Mouse (Mus musculus) brown adipose tissue, adult 24 weeks (tissue): ENCODE data around the gene Cacna1c. TPM values are rescaled to one million over a fixed set of nuclear protein-coding genes. Genes with fewer than 3 reads are reported as not detected.

Experiments used
- H3K27ac ChIP-seq: fragments of 200-500 bp; replicated peaks from 2 replicates; pipeline ENCODE4 v1.5.1; 2012; ENCODE audit warnings: low read depth, mild to moderate bottlenecking, low read length
- H3K4me1 ChIP-seq: fragments of 200-500 bp; 2 replicates; pipeline ENCODE4 v1.6.1; 2012; ENCODE audit warnings: low read length, mixed read lengths; ENCODE audit not compliant: control insufficient read depth, insufficient read depth, insufficient read length
- H3K4me3 ChIP-seq: fragments of 200-500 bp; 2 replicates; pipeline ENCODE4 v1.5.1; 2012; ENCODE audit warnings: low read depth, mild to moderate bottlenecking, low read length, moderate library complexity; ENCODE audit not compliant: insufficient read depth
- polyA plus RNA-seq: library from polyadenylated mRNA; stranded (reverse); fragments of >200 nt; gene quantifications from 2 replicates; pipeline ENCODE4 v1.2.4, GENCODE M21; 2012; ENCODE audit not compliant: missing spikeins, insufficient read depth, insufficient read length

Gene Cacna1c
- polyA plus RNA-seq, 1 experiment = 0.48 TPM

DNA sequence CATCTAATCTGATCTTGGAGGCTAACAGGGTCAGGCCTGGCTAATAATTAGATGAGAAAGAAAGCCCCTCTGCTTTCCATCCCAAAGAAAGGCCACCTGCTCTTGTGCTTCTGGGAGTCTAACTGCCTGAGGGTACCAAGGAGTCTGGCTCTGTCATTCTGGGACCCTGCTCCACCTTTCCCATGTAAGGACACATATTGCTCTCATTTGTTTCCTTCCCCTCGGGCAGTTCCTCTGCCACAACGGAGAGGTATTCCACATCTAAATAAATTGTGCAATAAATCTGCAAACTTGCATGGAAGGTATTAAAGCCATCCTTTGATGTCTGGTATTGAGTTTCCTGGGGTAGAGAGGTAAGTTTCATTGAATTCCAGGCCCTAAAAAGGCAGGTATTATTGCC lies 180.9 kb downstream of the Cacna1c start:
- H3K4me1 ChIP-seq = no peaks in the 10 kb centered on the region
- H3K4me3 ChIP-seq = no peak overlapping the region
- H3K27ac ChIP-seq = no peak overlapping the region

DNA sequence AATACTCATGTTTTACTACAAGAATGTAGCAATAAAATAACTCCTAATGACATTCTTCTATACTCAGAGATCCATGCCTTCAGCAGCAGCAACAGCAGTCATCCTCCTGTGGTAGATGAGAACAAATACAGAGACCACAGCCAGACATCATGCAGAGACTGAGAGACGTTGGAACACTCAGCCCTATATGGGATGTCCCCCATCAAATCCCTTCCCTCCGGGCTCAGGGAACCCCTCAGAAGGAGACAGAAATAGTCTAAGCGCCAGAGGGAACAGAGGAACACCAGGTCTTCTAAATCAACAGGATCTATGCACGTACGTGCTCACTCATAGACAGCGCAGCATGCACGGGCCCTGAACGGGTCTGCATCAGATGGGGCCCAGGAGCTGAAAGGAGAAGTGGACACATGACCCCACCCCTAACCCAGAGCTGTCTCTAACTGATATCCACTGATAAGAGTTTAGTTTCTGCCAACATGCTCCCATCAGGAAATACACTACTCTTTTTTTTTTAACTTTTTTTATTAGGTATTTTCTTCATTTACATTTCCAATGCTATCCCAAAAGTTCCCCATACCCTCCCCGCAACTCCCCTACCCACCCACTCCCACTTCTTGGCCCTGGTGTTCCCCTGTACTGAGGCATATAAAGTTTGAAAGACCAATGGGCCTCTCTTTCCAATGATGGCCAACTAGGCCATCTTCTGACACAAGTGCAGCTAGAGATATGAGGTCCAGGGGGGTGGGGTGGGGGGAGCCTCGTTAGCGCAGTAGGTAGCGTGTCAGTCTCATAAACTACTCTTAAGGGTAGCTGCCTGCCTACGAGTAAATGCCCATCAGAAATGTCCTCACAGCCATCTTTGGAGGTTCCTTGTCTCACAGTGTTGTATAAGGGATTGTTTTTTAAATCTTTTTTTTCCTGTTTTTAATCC lies 182.8 kb downstream of the Cacna1c start:
- Histone ChIP-seq H3K4me1 (no peaks in the 10 kb centered on the region), H3K4me3 (no peak overlapping the region), H3K27ac (no peak overlapping the region)

DNA sequence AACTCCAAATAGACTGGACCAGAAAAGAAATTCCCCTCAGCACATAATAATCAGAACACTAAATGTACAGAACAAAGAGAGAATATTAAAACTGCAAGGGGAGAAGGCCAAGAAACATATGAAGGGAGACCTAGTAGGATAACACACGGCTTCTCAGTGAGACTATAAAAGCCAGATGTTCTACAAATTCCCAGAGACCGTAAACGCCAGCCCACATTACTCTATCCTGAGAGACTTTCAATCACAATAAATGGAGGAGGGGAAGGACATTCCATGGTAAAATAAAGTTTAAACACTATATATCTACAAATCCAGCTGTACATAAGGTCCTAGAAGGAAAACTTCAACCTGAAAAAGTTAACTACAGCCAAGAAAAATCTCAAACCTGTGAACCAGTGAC lies 185.3 kb downstream of the Cacna1c start:
- Histone ChIP-seq H3K27ac (no peak overlapping the region), H3K4me3 (no peak overlapping the region), H3K4me1 (no peaks in the 10 kb centered on the region)

DNA sequence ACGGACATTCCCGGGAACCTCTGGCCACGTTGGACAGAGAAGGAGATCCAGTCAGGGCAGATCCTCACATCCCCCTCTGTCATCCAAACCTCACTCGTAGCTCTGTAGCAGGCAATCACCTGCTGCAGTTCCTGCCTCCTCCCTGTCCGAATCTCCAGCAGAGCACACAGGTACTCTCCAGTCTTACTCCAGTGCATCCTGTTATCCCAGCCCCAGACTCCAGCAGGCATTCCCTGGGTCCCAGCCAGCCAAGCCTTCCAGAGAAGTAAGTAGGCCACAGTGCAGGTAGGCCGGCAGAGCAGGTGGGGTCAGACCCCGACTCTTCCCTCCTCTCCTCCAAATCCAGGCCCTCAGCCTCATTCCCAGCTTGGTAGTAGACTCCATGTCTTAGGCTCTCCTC lies 186.7 kb downstream of the Cacna1c start:
- Histone ChIP-seq H3K4me1 (no peaks in the 10 kb centered on the region), H3K4me3 (no peak overlapping the region), H3K27ac (no peak overlapping the region)

DNA sequence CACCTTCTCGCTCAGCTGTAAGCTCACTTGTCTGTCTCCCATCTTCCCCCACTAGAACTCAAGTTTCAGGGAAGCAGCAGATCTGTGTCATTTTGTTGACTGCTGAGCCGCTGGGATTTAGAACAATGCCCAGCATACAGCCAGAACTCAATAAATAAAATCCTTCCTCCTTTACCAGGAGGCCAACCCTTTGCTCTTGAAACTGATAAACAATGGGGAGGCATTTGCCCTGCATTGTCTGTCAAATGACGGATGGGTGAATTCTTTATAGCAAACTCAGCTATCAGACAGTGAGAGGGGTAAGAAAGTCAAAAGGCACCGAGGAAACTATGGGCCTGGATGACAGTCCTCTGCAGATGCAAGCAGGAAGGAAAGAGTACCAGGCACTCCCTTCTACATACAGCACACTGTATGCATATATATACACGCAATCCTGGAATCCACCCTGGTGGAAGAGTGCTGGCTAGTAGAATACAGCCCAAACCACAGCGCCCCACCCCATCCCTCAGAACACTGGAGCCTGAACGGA lies 187.5 kb downstream of the Cacna1c start:
- Histone ChIP-seq H3K4me3 (no peak overlapping the region), H3K27ac (no peak overlapping the region), H3K4me1 (no peaks in the 10 kb centered on the region)

- Histone ChIP-seq H3K27ac (no peak overlapping the region), H3K4me1 (no peaks in the 10 kb centered on the region), H3K4me3 (no peak overlapping the region)
Observed at GRCm38 (mm10) chr6:119004596-119004995, 191.6 kb downstream of the Cacna1c start.

DNA sequence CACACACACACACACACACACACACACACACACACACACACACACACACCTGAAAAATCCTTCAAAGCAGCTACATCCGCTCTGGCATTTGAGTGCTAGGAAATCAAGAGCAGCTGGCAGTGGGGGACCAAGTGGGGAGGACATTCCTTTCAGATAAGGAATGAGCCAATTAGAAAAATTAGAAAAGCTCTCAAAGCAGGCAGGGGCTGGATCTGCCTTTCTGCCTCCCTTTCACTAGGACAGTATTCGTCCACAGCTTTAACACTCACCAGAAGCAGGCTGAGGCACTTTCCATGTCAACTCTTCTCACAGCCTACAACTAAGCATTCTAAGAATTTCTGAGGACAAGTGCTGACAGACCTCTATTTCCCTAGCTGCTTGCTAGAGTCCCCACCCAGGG lies 194.8 kb downstream of the Cacna1c start:
- Histone ChIP-seq H3K4me3 (no peak overlapping the region), H3K4me1 (no peaks in the 10 kb centered on the region), H3K27ac (no peak overlapping the region)

- H3K4me1 ChIP-seq = no peaks in the 10 kb centered on the region
- H3K27ac ChIP-seq = no peak overlapping the region
- no peak overlapping the region for H3K4me3 ChIP-seq
Observed at GRCm38 (mm10) chr6:119000255-119000654, 196.0 kb downstream of the Cacna1c start.

DNA sequence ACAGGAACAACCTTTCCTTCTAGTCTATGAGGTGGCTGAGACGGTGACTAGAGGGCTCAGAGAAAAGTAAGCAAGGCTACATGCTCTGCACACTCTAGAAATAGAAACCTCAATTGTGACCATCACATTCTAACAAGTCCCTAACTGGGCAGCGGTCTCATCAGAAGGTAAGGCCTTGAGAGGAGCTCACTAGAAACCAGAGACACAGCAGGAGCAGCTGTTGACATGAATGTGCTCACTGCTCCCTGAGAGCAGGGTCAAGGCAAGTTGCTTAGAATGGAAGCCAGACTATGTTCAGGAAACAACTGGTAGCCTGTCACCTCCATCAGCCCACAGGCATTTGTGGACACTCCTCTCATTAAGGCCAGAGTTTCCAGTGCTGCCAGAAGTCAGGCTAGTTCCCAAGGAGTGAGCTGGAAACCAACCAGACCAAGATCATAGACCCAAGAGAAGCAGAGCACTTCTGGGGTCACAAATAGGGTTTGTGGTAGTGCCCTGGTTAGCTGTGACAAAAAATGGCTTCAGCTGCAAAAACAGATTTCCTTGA lies 196.8 kb downstream of the Cacna1c start:
- no peak overlapping the region for H3K4me3 ChIP-seq
- H3K27ac ChIP-seq = no peak overlapping the region
- H3K4me1 ChIP-seq = no peaks in the 10 kb centered on the region

- no peak overlapping the region for H3K4me3 ChIP-seq
- no peaks in the 10 kb centered on the region for H3K4me1 ChIP-seq
- H3K27ac ChIP-seq = no peak overlapping the region
Observed at GRCm38 (mm10) chr6:118997397-118997796, 198.8 kb downstream of the Cacna1c start.

GRCm38 (mm10) chr6:118994272-118995061 lies 201.8 kb downstream of the Cacna1c start:
- no peak overlapping the region for H3K4me3 ChIP-seq
- H3K4me1 ChIP-seq = no peaks in the 10 kb centered on the region
- no peak overlapping the region for H3K27ac ChIP-seq

DNA sequence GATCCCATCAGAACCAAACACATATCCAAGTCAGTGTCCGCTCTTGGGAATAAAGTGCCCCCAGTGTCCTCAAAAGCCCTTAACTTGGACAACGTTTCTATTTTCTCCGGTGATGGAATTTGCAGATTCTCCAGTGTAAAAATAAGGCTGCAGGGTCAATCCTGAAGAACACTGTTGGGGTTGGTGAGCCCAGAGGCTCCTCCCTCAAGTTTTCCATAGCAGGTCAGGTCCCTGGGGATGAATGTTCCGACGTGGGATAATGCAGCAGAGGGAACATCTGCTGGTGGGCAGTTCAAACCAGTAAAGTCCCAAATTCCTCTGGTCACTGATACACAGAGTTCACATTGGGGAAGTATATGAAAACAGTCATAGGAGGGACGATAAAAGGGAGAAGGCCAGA lies 203.8 kb downstream of the Cacna1c start:
- no peak overlapping the region for H3K4me3 ChIP-seq
- H3K27ac ChIP-seq = no peak overlapping the region
- H3K4me1 ChIP-seq = no peaks in the 10 kb centered on the region

GRCm38 (mm10) chr6:118989999-118990776 lies 206.0 kb downstream of the Cacna1c start:
- H3K4me1 ChIP-seq = no peaks in the 10 kb centered on the region
- H3K4me3 ChIP-seq = no peak overlapping the region
- H3K27ac ChIP-seq = no peak overlapping the region

- no peak overlapping the region for H3K4me3 ChIP-seq
- no peaks in the 10 kb centered on the region; the same call in 1 of the 2 replicates for H3K4me1 ChIP-seq
- no peak overlapping the region for H3K27ac ChIP-seq
Observed at GRCm38 (mm10) chr6:118984181-118984901, 211.9 kb downstream of the Cacna1c start.
